Mouse (Mus musculus) stomach, embryonic 14.5 days (tissue): ENCODE results near the gene Tmco4. TPM values are rescaled to one million over a fixed set of nuclear protein-coding genes. Genes with fewer than 3 reads are reported as not detected.

Experiments used
- ATAC-seq: fragments of 200-750 bp; cut with Nextera tagmentation; 2 replicates; pipeline ENCODE4 v1.8.0; 2017; ENCODE audit warnings: low read depth, moderate TSS enrichment; ENCODE audit not compliant: insufficient number of reproducible peaks, insufficient read depth, low FRiP score
- H3K27ac ChIP-seq: fragments of 300-500 bp; sonication (generic); 2 replicates; pipeline ENCODE4 v1.5.1; 2014; ENCODE audit warnings: mild to moderate bottlenecking, low read length, moderate library complexity, mixed read lengths
- H3K27me3 ChIP-seq: fragments of 300-500 bp; sonication (generic); 2 replicates; pipeline ENCODE4 v1.6.1; 2014; ENCODE audit warnings: low read length, control low read depth, mixed read lengths; ENCODE audit not compliant: control insufficient read depth, insufficient read depth
- H3K36me3 ChIP-seq: fragments of 300-500 bp; sonication (generic); 2 replicates; pipeline ENCODE4 v1.6.1; 2014; ENCODE audit warnings: mild to moderate bottlenecking, control low read depth, low read length, moderate library complexity, mixed read lengths; ENCODE audit not compliant: control insufficient read depth, insufficient read depth
- H3K4me1 ChIP-seq: fragments of 300-500 bp; sonication (generic); 2 replicates; pipeline ENCODE4 v1.6.1; 2014; ENCODE audit warnings: low read length, control low read depth, mixed read lengths; ENCODE audit not compliant: control insufficient read depth, insufficient read depth
- H3K4me2 ChIP-seq: fragments of 300-500 bp; sonication (generic); replicated peaks from 2 replicates; pipeline ENCODE4 v1.6.1; 2014; ENCODE audit warnings: low read depth, low read length, control low read depth
- H3K4me3 ChIP-seq: fragments of 300-500 bp; sonication (generic); 2 replicates; pipeline ENCODE4 v1.5.1; 2014; ENCODE audit warnings: low read depth, low read length, control low read depth
- H3K9ac ChIP-seq: fragments of 300-500 bp; sonication (generic); replicated peaks from 2 replicates; pipeline ENCODE4 v1.6.1; 2014; ENCODE audit warnings: low read depth, mild to moderate bottlenecking, control low read depth, low read length, moderate library complexity, mixed read lengths
- H3K9me3 ChIP-seq: fragments of 300-500 bp; sonication (generic); 2 replicates; pipeline ENCODE4 v1.6.1; 2016; ENCODE audit warnings: low read depth, low read length, control low read depth; ENCODE audit not compliant: control insufficient read depth
- WGBS: fragments of 180-500 bp; shearing (Covaris S2); extraction: QIAGEN DNeasy Blood & Tissue Kit; methylation state at CpG from one replicate; pipeline ENCODE4 v1.1.7; 2014; 5-methylcytosine and 5-hydroxymethylcytosine counted together
- polyA plus RNA-seq: library from polyadenylated mRNA; unstranded; fragments of >200 nt; fragmentation: Nextera tagmentation; extraction: Ambion mirVana; gene quantifications from 2 replicates; pipeline ENCODE4 v1.2.1, GENCODE M21; 2014

The Tmco4 gene
- polyA plus RNA-seq, 1 experiment from 2014 or later: 6.6 TPM

DNA sequence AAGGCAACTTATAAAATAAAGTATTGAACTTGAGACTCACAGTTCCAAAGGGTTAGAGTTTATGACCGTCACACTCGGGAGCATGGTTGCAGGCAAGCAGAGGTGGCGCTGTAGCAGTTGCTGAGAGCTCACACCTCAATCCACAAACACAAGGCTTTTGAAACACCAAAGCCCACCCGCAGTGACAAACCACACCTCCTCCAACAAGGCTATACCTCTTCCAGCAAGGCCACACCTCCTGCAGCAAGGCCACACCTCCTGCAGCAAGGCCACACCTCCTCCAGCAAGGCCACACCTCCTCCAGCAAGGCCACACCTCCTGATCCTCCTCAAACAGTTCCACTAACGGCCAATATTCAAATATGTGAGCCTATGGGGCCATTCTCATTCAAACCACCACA, 71.9 kb downstream of the Tmco4 start:
- Histone ChIP-seq H3K27me3 (no peaks in the 10 kb centered on the region), H3K9me3 (no peaks in the 10 kb centered on the region), H3K36me3 (no peaks in the 10 kb centered on the region), H3K27ac (no peak overlapping the region), H3K4me1 (no peaks in the 10 kb centered on the region), H3K4me2 (no peak overlapping the region), H3K4me3 (no peak overlapping the region), H3K9ac (no peak overlapping the region)
- ATAC-seq: no peak
- WGBS: 88% methylated on average over 5 of the region's 5 CpGs

DNA sequence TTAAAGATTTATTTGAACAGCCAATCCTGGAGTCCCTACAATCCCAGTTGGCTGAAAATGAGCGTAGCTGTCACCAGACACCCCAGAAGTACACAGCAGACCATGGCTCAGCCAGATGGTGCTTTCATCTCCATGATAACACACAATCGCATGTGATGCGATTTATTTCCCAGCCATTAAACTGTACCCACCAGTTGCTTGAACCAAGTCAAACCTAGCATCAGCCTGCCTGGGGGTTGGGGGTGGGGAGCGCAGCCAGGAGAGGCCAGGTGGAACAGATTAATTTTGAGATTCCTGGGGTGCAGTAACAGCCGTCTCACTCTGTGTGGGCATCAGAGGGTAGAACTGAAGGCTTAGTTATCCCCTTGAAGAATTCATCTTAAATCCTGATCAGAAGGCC, 73.7 kb downstream of the Tmco4 start:
- Histone ChIP-seq H3K27me3 (no peaks in the 10 kb centered on the region), H3K4me3 (no peak overlapping the region), H3K36me3 (no peaks in the 10 kb centered on the region), H3K9me3 (no peaks in the 10 kb centered on the region), H3K4me2 (no peak overlapping the region), H3K27ac (no peak overlapping the region), H3K9ac (no peak overlapping the region), H3K4me1 (no peaks in the 10 kb centered on the region)
- ATAC-seq: no peak
- 77% methylated on average over 5 of the region's 5 CpGs for WGBS

GRCm38 (mm10) chr4:139048518-139048917, 75.8 kb downstream of the Tmco4 start:
- no peak for ATAC-seq
- no peaks in the 10 kb centered on the region for H3K36me3 ChIP-seq
- no peak overlapping the region for H3K9ac ChIP-seq
- H3K27ac ChIP-seq: no peak overlapping the region
- H3K4me3 ChIP-seq: no peak overlapping the region
- no peaks in the 10 kb centered on the region for H3K27me3 ChIP-seq
- H3K4me2 ChIP-seq: no peak overlapping the region
- no peaks in the 10 kb centered on the region for H3K9me3 ChIP-seq
- WGBS: 79% methylated on average over 6 of the region's 6 CpGs
- H3K4me1 ChIP-seq: no peaks in the 10 kb centered on the region

- Histone ChIP-seq H3K4me1 (no peaks in the 10 kb centered on the region), H3K9me3 (no peaks in the 10 kb centered on the region), H3K4me3 (no peak overlapping the region), H3K9ac (no peak overlapping the region), H3K27me3 (no peaks in the 10 kb centered on the region), H3K4me2 (no peak overlapping the region), H3K27ac (no peak overlapping the region), H3K36me3 (no peaks in the 10 kb centered on the region)
- WGBS: 78% methylated on average over 7 of the region's 7 CpGs
- no peak for ATAC-seq
Measured at GRCm38 (mm10) chr4:139052796-139053195, 80.1 kb downstream of the Tmco4 start.

DNA sequence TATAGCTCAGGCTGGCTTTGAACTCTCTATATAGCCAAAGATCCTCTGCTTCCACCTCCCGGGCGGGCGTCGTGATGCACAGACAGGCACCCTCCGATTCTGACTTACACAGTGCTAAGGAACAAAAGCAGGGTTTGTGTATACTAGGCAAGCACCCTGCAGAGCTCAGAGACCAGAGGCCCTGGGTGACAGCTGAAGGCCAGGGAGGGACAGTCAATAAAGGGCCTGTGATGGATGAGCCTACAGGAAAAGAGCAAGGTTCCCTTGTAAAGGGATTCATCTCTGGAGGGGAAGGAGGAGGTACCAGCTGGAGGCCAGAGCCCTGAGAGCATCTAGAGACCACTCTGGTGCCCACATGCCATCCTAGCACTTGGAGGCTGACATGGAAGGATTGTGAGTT, 80.7 kb downstream of the Tmco4 start:
- Histone ChIP-seq H3K36me3 (no peaks in the 10 kb centered on the region), H3K27ac (no peak overlapping the region), H3K4me3 (no peak overlapping the region), H3K4me2 (no peak overlapping the region), H3K9ac (no peak overlapping the region), H3K27me3 (no peaks in the 10 kb centered on the region), H3K4me1 (no peaks in the 10 kb centered on the region), H3K9me3 (no peaks in the 10 kb centered on the region)
- WGBS: 29% methylated on average over 5 of the region's 5 CpGs
- no peak for ATAC-seq

- no peak for ATAC-seq
- Histone ChIP-seq H3K27me3 (no peaks in the 10 kb centered on the region), H3K9ac (no peak overlapping the region), H3K4me2 (no peak overlapping the region), H3K4me3 (no peak overlapping the region), H3K9me3 (no peaks in the 10 kb centered on the region), H3K4me1 (no peaks in the 10 kb centered on the region), H3K36me3 (no peaks in the 10 kb centered on the region), H3K27ac (no peak overlapping the region)
- 50% methylated on average over 9 of the region's 9 CpGs for WGBS
Measured at GRCm38 (mm10) chr4:139054300-139054923, 81.7 kb downstream of the Tmco4 start.

DNA sequence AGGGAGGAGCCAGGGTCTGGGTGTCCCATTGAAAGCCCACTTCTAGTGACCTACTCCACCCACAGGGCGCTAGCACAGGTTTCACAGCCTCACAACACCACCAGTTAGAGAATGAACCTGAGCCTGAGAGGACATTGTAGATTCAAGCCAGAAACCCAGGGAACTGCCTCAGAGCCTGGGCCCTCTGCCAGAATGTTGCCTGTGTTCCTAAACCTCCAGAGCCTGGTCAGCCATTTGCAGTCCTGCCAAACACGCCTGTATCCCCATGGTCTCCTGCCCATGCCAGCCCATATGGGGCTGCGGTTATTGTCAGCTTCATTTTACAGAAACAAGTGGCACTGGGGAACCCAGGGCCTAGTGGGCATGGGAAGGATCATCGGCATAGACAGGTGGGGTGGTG, 82.6 kb downstream of the Tmco4 start:
- WGBS: 90% methylated on average over 4 of the region's 4 CpGs
- H3K9me3 ChIP-seq: no peaks in the 10 kb centered on the region

GRCm38 (mm10) chr4:139055744-139056143, 83.1 kb downstream of the Tmco4 start:
- H3K9me3 ChIP-seq: no peaks in the 10 kb centered on the region
- WGBS: 68% methylated on average over 3 of the region's 3 CpGs

More for the DNA sequence above, 82.6 kb downstream of the Tmco4 start:
- ATAC-seq: no peak
- Histone ChIP-seq H3K4me2 (no peak overlapping the region), H3K4me3 (no peak overlapping the region), H3K4me1 (no peaks in the 10 kb centered on the region), H3K27me3 (no peaks in the 10 kb centered on the region), H3K9ac (no peak overlapping the region), H3K36me3 (no peaks in the 10 kb centered on the region), H3K27ac (no peak overlapping the region)

GRCm38 (mm10) chr4:139057291-139057690, 84.6 kb downstream of the Tmco4 start:
- no peaks in the 10 kb centered on the region for H3K4me1 ChIP-seq
- H3K36me3 ChIP-seq: no peaks in the 10 kb centered on the region
- no peaks in the 10 kb centered on the region for H3K9me3 ChIP-seq
- no peak for ATAC-seq
- no peaks in the 10 kb centered on the region for H3K27me3 ChIP-seq
- 71% methylated on average over 5 of the region's 5 CpGs for WGBS
- no peak overlapping the region for H3K27ac ChIP-seq
- no peak overlapping the region for H3K4me2 ChIP-seq
- H3K9ac ChIP-seq: no peak overlapping the region
- no peak overlapping the region for H3K4me3 ChIP-seq

More at GRCm38 (mm10) chr4:139055744-139056143, 83.1 kb downstream of the Tmco4 start:
- Histone ChIP-seq H3K27ac (no peak overlapping the region), H3K4me3 (no peak overlapping the region), H3K36me3 (no peaks in the 10 kb centered on the region), H3K27me3 (no peaks in the 10 kb centered on the region), H3K4me2 (no peak overlapping the region), H3K9ac (no peak overlapping the region), H3K4me1 (no peaks in the 10 kb centered on the region)
- no peak for ATAC-seq
